Mouse (Mus musculus): Measurements from ENCODE around the gene Slc6a6. TPM values are rescaled to one million over a fixed set of nuclear protein-coding genes. Genes with fewer than 3 reads are reported as not detected.

Gene Slc6a6
- total and polyA plus RNA-seq, 2 experiments, result 34.8 to 96.5 TPM

GRCm38 (mm10) chr6:91643416-91643921 lies 40.4 kb upstream of the Slc6a6 start:
- 79% methylated on average over 2 of the region's 2 CpGs for WGBS
- Histone ChIP-seq H3K36me3 (ENCODE audit: control insufficient read depth, insufficient read depth, low read length) (no peaks in the 10 kb centered on the region), H3K9ac (ENCODE audit: low read depth, low read length) (no peak overlapping the region), H3K27me3 (ENCODE audit: control insufficient read depth, insufficient read depth, low read length) (no peaks in the 10 kb centered on the region), H3K27ac (replicated peaks; ENCODE audit: insufficient read depth, low read depth, low read length) (no peak overlapping the region), H3K4me3 (ENCODE audit: insufficient read depth, low read depth, low read length) (no peak overlapping the region), H3K4me1 (ENCODE audit: control insufficient read depth, insufficient read depth, low read length) (no peaks in the 10 kb centered on the region), H3K79me2 (ENCODE audit: control insufficient read depth, insufficient read depth, low read length) (no peaks in the 10 kb centered on the region)
- TF ChIP-seq CTCF (IDR thresholded peaks at IDR 0.05; ENCODE audit: low read depth, low read length) (no peak), POLR2A (IDR thresholded peaks at IDR 0.05; ENCODE audit: extremely low read depth, insufficient read depth, low read length) (no peak)
- no peak for DNase-seq (ENCODE audit: extremely low read depth, low read depth, low spot score)

- no peaks in the 10 kb centered on the region for H3K79me2 ChIP-seq (ENCODE audit: control insufficient read depth, insufficient read depth, low read length)
- no peaks in the 10 kb centered on the region for H3K36me3 ChIP-seq (ENCODE audit: control insufficient read depth, insufficient read depth, low read length)
- TF ChIP-seq POLR2A (IDR thresholded peaks at IDR 0.05; ENCODE audit: extremely low read depth, insufficient read depth, low read length) (no peak), CTCF (IDR thresholded peaks at IDR 0.05; ENCODE audit: low read depth, low read length) (no peak)
- no peak overlapping the region for H3K4me3 ChIP-seq (ENCODE audit: insufficient read depth, low read depth, low read length)
- no peak overlapping the region for H3K27ac ChIP-seq (replicated peaks; ENCODE audit: insufficient read depth, low read depth, low read length)
- no peaks in the 10 kb centered on the region for H3K4me1 ChIP-seq (ENCODE audit: control insufficient read depth, insufficient read depth, low read length)
- 89% methylated on average over 10 of the region's 10 CpGs for WGBS
- H3K27me3 ChIP-seq (ENCODE audit: control insufficient read depth, insufficient read depth, low read length), result no peaks in the 10 kb centered on the region
- DNase-seq (ENCODE audit: extremely low read depth, low read depth, low spot score), result no peak
- H3K9ac ChIP-seq (ENCODE audit: low read depth, low read length), result no peak overlapping the region
These were observed 37.8 kb upstream of the Slc6a6 start for GRCm38 (mm10) chr6:91646019-91646418.

- no peaks in the 10 kb centered on the region for H3K27me3 ChIP-seq (ENCODE audit: control insufficient read depth, insufficient read depth, low read length)
- no peak overlapping the region for H3K4me3 ChIP-seq (ENCODE audit: insufficient read depth, low read depth, low read length)
- no peak overlapping the region for H3K9ac ChIP-seq (ENCODE audit: low read depth, low read length)
- H3K4me1 ChIP-seq (ENCODE audit: control insufficient read depth, insufficient read depth, low read length), result no peaks in the 10 kb centered on the region
- WGBS, result 83% methylated on average over 4 of the region's 4 CpGs
- no peaks in the 10 kb centered on the region for H3K79me2 ChIP-seq (ENCODE audit: control insufficient read depth, insufficient read depth, low read length)
- DNase-seq (ENCODE audit: extremely low read depth, low read depth, low spot score), result no peak
- no peaks in the 10 kb centered on the region for H3K36me3 ChIP-seq (ENCODE audit: control insufficient read depth, insufficient read depth, low read length)
- H3K27ac ChIP-seq (replicated peaks; ENCODE audit: insufficient read depth, low read depth, low read length), result no peak overlapping the region
- no peak for TF ChIP-seq POLR2A (IDR thresholded peaks at IDR 0.05; ENCODE audit: extremely low read depth, insufficient read depth, low read length)
- TF ChIP-seq CTCF (IDR thresholded peaks at IDR 0.05; ENCODE audit: low read depth, low read length), result no peak
These were observed 37.0 kb upstream of the Slc6a6 start for GRCm38 (mm10) chr6:91646822-91647221.

DNA sequence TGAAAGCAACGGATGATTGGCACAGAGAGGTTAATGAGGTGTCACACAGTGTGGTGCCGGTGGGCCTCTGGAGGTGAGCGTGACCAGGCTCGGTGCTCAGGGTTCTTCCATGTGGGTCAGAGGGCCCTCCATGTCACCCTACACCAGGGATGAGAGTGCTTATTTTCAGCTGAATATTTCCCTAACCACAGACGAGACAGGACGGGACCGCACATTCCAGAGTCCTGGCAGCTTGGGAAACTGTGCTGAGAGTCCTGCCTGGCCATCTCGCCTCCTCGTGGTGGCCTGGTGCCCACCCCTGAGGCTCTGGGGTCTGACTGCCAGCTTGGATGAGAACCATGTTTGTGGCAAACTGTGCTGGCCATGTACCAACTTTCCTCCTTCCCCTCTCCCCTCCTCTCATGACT lies 36.5 kb upstream of the Slc6a6 start:
- DNase-seq (ENCODE audit: extremely low read depth, low read depth, low spot score), result no peak
- Histone ChIP-seq H3K79me2 (ENCODE audit: control insufficient read depth, insufficient read depth, low read length) (no peaks in the 10 kb centered on the region), H3K4me3 (ENCODE audit: insufficient read depth, low read depth, low read length) (no peak overlapping the region), H3K9ac (ENCODE audit: low read depth, low read length) (no peak overlapping the region), H3K27ac (replicated peaks; ENCODE audit: insufficient read depth, low read depth, low read length) (no peak overlapping the region), H3K4me1 (ENCODE audit: control insufficient read depth, insufficient read depth, low read length) (no peaks in the 10 kb centered on the region), H3K36me3 (ENCODE audit: control insufficient read depth, insufficient read depth, low read length) (no peaks in the 10 kb centered on the region), H3K27me3 (ENCODE audit: control insufficient read depth, insufficient read depth, low read length) (no peaks in the 10 kb centered on the region)
- no peak for TF ChIP-seq CTCF (IDR thresholded peaks at IDR 0.05; ENCODE audit: low read depth, low read length)
- TF ChIP-seq POLR2A (IDR thresholded peaks at IDR 0.05; ENCODE audit: extremely low read depth, insufficient read depth, low read length), result no peak
- 89% methylated on average over 9 of the region's 9 CpGs for WGBS

GRCm38 (mm10) chr6:91650255-91650654 lies 33.6 kb upstream of the Slc6a6 start:
- no peak for DNase-seq (ENCODE audit: extremely low read depth, low read depth, low spot score)
- Histone ChIP-seq H3K4me3 (ENCODE audit: insufficient read depth, low read depth, low read length) (no peak overlapping the region), H3K9ac (ENCODE audit: low read depth, low read length) (no peak overlapping the region), H3K36me3 (ENCODE audit: control insufficient read depth, insufficient read depth, low read length) (no peaks in the 10 kb centered on the region), H3K4me1 (ENCODE audit: control insufficient read depth, insufficient read depth, low read length) (peaks cover 3% of the 10 kb centered on the region; the same call in 1 of the 2 replicates), H3K27me3 (ENCODE audit: control insufficient read depth, insufficient read depth, low read length) (no peaks in the 10 kb centered on the region), H3K79me2 (ENCODE audit: control insufficient read depth, insufficient read depth, low read length) (no peaks in the 10 kb centered on the region), H3K27ac (replicated peaks; ENCODE audit: insufficient read depth, low read depth, low read length) (no peak overlapping the region)
- no peak for TF ChIP-seq POLR2A (IDR thresholded peaks at IDR 0.05; ENCODE audit: extremely low read depth, insufficient read depth, low read length)
- no peak for TF ChIP-seq CTCF (IDR thresholded peaks at IDR 0.05; ENCODE audit: low read depth, low read length)
- WGBS, result 75% methylated on average over 9 of the region's 9 CpGs

GRCm38 (mm10) chr6:91652296-91652695 lies 31.6 kb upstream of the Slc6a6 start:
- WGBS, result 91% methylated on average over 3 of the region's 3 CpGs
- Histone ChIP-seq H3K4me3 (ENCODE audit: insufficient read depth, low read depth, low read length) (no peak overlapping the region), H3K4me1 (ENCODE audit: control insufficient read depth, insufficient read depth, low read length) (peaks cover 5% of the 10 kb centered on the region), H3K27ac (replicated peaks; ENCODE audit: insufficient read depth, low read depth, low read length) (no peak overlapping the region), H3K27me3 (ENCODE audit: control insufficient read depth, insufficient read depth, low read length) (no peaks in the 10 kb centered on the region), H3K79me2 (ENCODE audit: control insufficient read depth, insufficient read depth, low read length) (no peaks in the 10 kb centered on the region), H3K9ac (ENCODE audit: low read depth, low read length) (no peak overlapping the region), H3K36me3 (ENCODE audit: control insufficient read depth, insufficient read depth, low read length) (no peaks in the 10 kb centered on the region)
- no peak for DNase-seq (ENCODE audit: extremely low read depth, low read depth, low spot score)
- TF ChIP-seq POLR2A (IDR thresholded peaks at IDR 0.05; ENCODE audit: extremely low read depth, insufficient read depth, low read length) (no peak), CTCF (IDR thresholded peaks at IDR 0.05; ENCODE audit: low read depth, low read length) (no peak)
